Mouse (Mus musculus) heart, embryonic 10.5 days (tissue): Measurements from ENCODE around the gene Zmynd12. TPM values are rescaled to one million over a fixed set of nuclear protein-coding genes. Genes with fewer than 3 reads are reported as not detected.
A peak's percentile ranks its signal among the peaks of the same experiment; 100 is the strongest.

Source experiments
- DNase-seq: peaks from one replicate; pipeline ENCODE4 v3.0.0-alpha.2; 2017; ENCODE audit warnings: low spot score
- H3K27ac ChIP-seq: fragments of 300-500 bp; sonication (generic); 2 replicates; pipeline ENCODE4 v1.5.1; 2016; ENCODE audit warnings: mild to moderate bottlenecking
- H3K27me3 ChIP-seq: fragments of 300-500 bp; sonication (generic); 2 replicates; pipeline ENCODE4 v1.6.1; 2016; ENCODE audit warnings: mild to moderate bottlenecking; ENCODE audit not compliant: poor library complexity, insufficient read depth, severe bottlenecking
- H3K36me3 ChIP-seq: fragments of 300-500 bp; sonication (generic); 2 replicates; pipeline ENCODE4 v1.6.1; 2016; ENCODE audit warnings: mild to moderate bottlenecking, moderate library complexity
- H3K4me1 ChIP-seq: fragments of 300-500 bp; sonication (generic); 2 replicates; pipeline ENCODE4 v1.6.1; 2016; ENCODE audit warnings: mild to moderate bottlenecking
- H3K4me3 ChIP-seq: fragments of 300-500 bp; sonication (generic); 2 replicates; pipeline ENCODE4 v1.5.1; 2016; ENCODE audit warnings: mild to moderate bottlenecking, moderate library complexity
- H3K9me3 ChIP-seq: fragments of 300-500 bp; sonication (generic); 2 replicates; pipeline ENCODE4 v1.6.1; 2016; ENCODE audit warnings: mild to moderate bottlenecking, moderate library complexity
- WGBS: fragments of 180-500 bp; shearing (Covaris S2); methylation state at CpG from one replicate; pipeline ENCODE4 v1.1.7; 2016; 5-methylcytosine and 5-hydroxymethylcytosine counted together
- polyA plus RNA-seq: library from polyadenylated mRNA; unstranded; fragments of >200 nt; fragmentation: Nextera tagmentation; extraction: Ambion mirVana; gene quantifications from 2 replicates; pipeline ENCODE4 v1.2.1, GENCODE M21; 2016

Gene Zmynd12
- polyA plus RNA-seq, 1 experiment from 2014 or later = 0.15 TPM

GRCm38 (mm10) chr4:119421191-119421590 is 1.4 kb upstream of the Zmynd12 start:
- Histone ChIP-seq H3K27me3 (peaks cover 5% of the 10 kb centered on the region; the same call in 1 of the 2 replicates), H3K27ac (peak overlapping the region; percentile 91; the same call in 1 of the 2 replicates), H3K36me3 (peaks cover 6% of the 10 kb centered on the region; the same call in 1 of the 2 replicates), H3K4me1 (peaks cover 20% of the 10 kb centered on the region), H3K4me3 (peak overlapping the region; percentile 80), H3K9me3 (no peaks in the 10 kb centered on the region)
- DNase-seq = no peak
- WGBS = 35% methylated on average over 3 of the region's 3 CpGs

DNA sequence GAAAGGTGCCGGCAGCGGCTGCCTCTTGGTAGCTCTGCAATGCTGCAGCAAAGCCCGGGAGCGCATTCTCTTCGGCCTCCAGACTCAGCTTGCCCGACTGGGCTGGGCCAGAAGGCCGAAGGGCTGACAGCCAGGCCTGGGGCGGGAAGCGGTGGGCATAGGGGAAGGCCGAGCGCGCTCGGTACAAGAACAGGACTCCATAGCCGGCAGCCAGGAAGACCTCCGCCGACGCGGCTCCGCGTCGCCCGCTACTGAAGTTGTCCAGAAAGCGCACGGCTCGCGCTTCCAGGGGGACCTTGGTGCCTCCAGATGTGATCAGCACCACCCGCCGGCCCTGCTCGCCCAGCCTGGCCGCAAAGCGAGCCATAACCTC is 707 bp upstream of the Zmynd12 start:
- H3K4me1 ChIP-seq = peaks cover 20% of the 10 kb centered on the region
- peak overlapping the region; percentile 91 for H3K27ac ChIP-seq
- peak overlapping the region; percentile 80 for H3K4me3 ChIP-seq
- under 1% methylated on average over 31 of the region's 31 CpGs for WGBS
- peaks cover 5% of the 10 kb centered on the region; the same call in 1 of the 2 replicates for H3K27me3 ChIP-seq
- peaks cover 6% of the 10 kb centered on the region; the same call in 1 of the 2 replicates for H3K36me3 ChIP-seq
- peak; percentile 81 for DNase-seq
- H3K9me3 ChIP-seq = no peaks in the 10 kb centered on the region

DNA sequence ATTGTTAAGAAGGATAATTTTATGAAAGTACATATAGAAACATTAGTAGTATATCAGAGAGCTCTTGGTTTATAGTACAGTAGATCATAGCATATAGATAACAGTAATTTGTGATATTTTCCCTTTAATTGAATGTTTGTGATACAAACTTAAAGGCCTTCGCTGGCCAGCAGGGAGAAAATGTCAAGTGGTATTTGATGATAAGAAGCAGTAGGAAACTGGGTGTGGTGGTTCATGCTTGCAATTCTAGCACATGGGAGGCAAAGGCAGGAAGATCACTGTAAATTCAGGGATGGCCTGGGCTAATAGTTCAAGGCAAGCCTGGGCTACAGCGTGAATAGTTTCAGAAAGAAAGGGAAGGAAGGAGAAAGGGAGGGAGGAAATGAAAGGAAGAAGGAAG is 2.5 kb downstream of the Zmynd12 start:
- Histone ChIP-seq H3K4me1 (peaks cover 20% of the 10 kb centered on the region), H3K4me3 (no peak overlapping the region), H3K27ac (no peak overlapping the region), H3K27me3 (peaks cover 13% of the 10 kb centered on the region; the same call in 1 of the 2 replicates), H3K36me3 (no peaks in the 10 kb centered on the region), H3K9me3 (no peaks in the 10 kb centered on the region)
- DNase-seq = no peak
- WGBS = 59% methylated on average over 2 of the region's 2 CpGs

GRCm38 (mm10) chr4:119425601-119426000 is 3.0 kb downstream of the Zmynd12 start:
- WGBS = 66% methylated on average over 2 of the region's 2 CpGs
- no peak overlapping the region for H3K27ac ChIP-seq
- no peak overlapping the region for H3K4me3 ChIP-seq
- DNase-seq = no peak
- H3K4me1 ChIP-seq = peaks cover 20% of the 10 kb centered on the region
- no peaks in the 10 kb centered on the region for H3K36me3 ChIP-seq
- no peaks in the 10 kb centered on the region for H3K9me3 ChIP-seq
- peaks cover 13% of the 10 kb centered on the region; the same call in 1 of the 2 replicates for H3K27me3 ChIP-seq

DNA sequence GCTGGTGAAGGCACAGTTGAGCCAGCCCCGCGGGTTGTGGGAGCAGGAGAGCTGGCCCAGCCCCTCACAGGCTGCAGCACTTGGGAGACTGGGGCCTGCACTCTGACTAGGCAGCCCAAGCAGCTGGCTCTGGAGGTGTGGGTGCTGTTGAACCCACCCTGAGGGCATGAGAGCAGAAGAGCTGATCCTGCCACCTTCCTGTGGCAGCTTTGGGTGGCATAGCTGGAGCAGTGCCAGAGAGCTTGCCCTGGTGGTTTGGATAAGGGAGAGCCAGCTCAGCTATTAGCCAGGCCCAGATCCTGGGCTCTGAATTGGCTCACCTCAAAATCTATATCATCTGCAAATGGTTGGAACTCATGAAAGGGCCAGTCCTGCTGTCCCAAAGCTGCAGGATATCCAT is 5.1 kb downstream of the Zmynd12 start:
- Histone ChIP-seq H3K27ac (no peak overlapping the region), H3K27me3 (peaks cover 13% of the 10 kb centered on the region; the same call in 1 of the 2 replicates), H3K9me3 (no peaks in the 10 kb centered on the region), H3K36me3 (no peaks in the 10 kb centered on the region), H3K4me3 (no peak overlapping the region), H3K4me1 (peaks cover 7% of the 10 kb centered on the region)
- DNase-seq = no peak
- WGBS = 39% methylated on average over 2 of the region's 2 CpGs

DNA sequence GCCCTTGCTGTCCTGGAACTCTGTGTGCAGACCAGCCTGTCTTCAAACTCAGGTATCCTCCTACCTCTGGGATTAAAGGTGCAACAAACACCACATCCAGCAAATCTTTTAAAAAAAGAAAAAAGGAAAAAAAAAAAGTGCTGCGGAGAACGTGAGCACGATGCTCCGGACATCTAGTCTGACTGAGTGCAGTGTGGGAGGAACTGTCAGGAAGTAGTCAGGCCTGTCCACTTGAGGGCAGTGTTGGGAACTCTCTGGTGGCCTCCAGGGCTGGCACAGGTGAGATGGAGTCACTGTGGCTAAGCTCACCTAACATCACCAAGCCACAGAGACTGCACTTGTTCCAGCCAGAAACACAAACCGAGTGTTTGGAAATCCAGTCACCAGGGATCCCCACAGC is 8.1 kb downstream of the Zmynd12 start:
- H3K27ac ChIP-seq = no peak overlapping the region
- 0 out of 2 replicates have a peak, but pooled peaks cover 8% of the 10 kb centered on the region for H3K27me3 ChIP-seq
- H3K36me3 ChIP-seq = no peaks in the 10 kb centered on the region
- no peaks in the 10 kb centered on the region for H3K4me1 ChIP-seq
- 0 out of 2 replicates have a peak, but pooled peaks cover under 1% of the 10 kb centered on the region for H3K9me3 ChIP-seq
- no peak for DNase-seq
- 23% methylated on average over 5 of the region's 5 CpGs for WGBS
- H3K4me3 ChIP-seq = no peak overlapping the region

DNA sequence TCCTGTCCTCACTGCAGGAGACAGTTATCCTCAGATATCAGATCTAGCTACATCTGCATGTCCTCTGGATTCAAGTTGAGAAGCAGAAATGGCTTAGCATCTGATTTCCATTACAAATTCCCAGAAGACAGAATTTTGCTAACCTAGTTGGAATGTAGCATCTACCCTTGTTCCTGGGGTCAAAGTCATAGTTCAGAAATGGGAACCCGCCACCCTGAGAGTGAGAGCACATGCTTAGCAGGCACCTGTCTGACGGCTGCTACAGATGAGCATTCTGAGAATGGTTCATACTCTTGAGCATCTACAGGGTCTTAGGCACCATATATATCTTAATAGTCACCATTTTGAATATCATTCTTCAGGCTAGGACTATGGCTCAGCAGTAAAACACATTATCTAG is 15.3 kb downstream of the Zmynd12 start:
- Histone ChIP-seq H3K4me3 (no peak overlapping the region), H3K27me3 (no peaks in the 10 kb centered on the region), H3K9me3 (0 out of 2 replicates have a peak, but pooled peaks cover 6% of the 10 kb centered on the region), H3K4me1 (peaks cover 6% of the 10 kb centered on the region), H3K36me3 (no peaks in the 10 kb centered on the region), H3K27ac (no peak overlapping the region)
- WGBS = 79% methylated on average over 2 of the region's 2 CpGs
- no peak for DNase-seq

DNA sequence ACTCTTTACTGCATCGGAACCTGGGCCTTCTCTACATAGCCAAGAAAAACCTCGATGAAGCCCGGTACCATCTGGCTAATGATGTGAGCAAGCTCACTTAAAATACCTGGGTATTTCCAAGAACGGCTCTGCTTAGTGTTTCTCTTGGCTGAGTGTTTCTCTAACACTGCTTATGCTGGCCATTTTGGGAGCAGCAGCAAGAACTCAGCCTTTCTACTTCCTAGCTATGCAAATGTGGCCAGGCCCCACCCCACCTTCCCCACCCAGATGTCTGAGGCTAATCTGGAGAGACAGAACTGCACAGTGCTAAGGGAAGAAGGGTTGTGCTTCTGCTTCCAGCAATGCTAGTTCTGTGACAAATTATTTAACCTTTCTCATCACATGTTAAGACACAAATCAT is 19.2 kb downstream of the Zmynd12 start:
- peak; percentile 66 for DNase-seq
- H3K27ac ChIP-seq = no peak overlapping the region
- no peaks in the 10 kb centered on the region for H3K9me3 ChIP-seq
- H3K27me3 ChIP-seq = no peaks in the 10 kb centered on the region
- no peaks in the 10 kb centered on the region for H3K36me3 ChIP-seq
- 88% methylated on average over 4 of the region's 4 CpGs for WGBS
- H3K4me1 ChIP-seq = peaks cover 6% of the 10 kb centered on the region
- H3K4me3 ChIP-seq = no peak overlapping the region

DNA sequence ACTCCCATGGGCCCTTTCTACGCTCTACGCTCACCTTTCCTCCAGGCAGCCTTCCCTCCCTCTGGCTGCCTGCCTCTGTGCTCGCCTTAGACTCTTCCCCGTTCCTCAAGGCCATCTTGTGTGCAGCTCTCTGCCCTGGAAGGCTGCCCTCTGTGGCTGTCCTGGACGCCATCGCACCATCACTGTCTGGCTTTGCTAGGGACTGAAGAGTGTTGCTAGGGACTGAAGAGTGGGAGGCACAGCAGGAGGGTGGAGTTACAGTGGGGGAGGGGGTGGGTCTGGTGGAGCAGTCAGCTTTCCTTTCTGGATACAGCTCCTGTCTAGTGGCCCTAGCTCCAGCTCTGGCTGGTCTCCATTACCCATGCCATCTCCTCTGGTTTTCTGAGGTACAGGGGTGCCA is 19.9 kb downstream of the Zmynd12 start:
- Histone ChIP-seq H3K36me3 (no peaks in the 10 kb centered on the region), H3K27ac (peak overlapping the region; percentile 16; the same call in 1 of the 2 replicates), H3K9me3 (no peaks in the 10 kb centered on the region), H3K4me3 (no peak overlapping the region), H3K27me3 (no peaks in the 10 kb centered on the region), H3K4me1 (peaks cover 6% of the 10 kb centered on the region)
- 48% methylated on average over 6 of the region's 6 CpGs for WGBS
- peak; percentile 73 for DNase-seq

GRCm38 (mm10) chr4:119447261-119447660 is 24.6 kb downstream of the Zmynd12 start:
- Histone ChIP-seq H3K9me3 (no peaks in the 10 kb centered on the region), H3K4me3 (no peak overlapping the region), H3K36me3 (no peaks in the 10 kb centered on the region), H3K4me1 (peaks cover 12% of the 10 kb centered on the region), H3K27me3 (0 out of 2 replicates have a peak, but pooled peaks cover 5% of the 10 kb centered on the region), H3K27ac (no peak overlapping the region)
- no peak for DNase-seq
- 86% methylated on average over 6 of the region's 6 CpGs for WGBS

GRCm38 (mm10) chr4:119447786-119448185 is 25.2 kb downstream of the Zmynd12 start:
- no peaks in the 10 kb centered on the region for H3K36me3 ChIP-seq
- no peak for DNase-seq
- H3K27me3 ChIP-seq = 0 out of 2 replicates have a peak, but pooled peaks cover 5% of the 10 kb centered on the region
- no peak overlapping the region for H3K27ac ChIP-seq
- H3K4me3 ChIP-seq = no peak overlapping the region
- H3K9me3 ChIP-seq = no peaks in the 10 kb centered on the region
- H3K4me1 ChIP-seq = peaks cover 11% of the 10 kb centered on the region
- 71% methylated on average over 3 of the region's 3 CpGs for WGBS

DNA sequence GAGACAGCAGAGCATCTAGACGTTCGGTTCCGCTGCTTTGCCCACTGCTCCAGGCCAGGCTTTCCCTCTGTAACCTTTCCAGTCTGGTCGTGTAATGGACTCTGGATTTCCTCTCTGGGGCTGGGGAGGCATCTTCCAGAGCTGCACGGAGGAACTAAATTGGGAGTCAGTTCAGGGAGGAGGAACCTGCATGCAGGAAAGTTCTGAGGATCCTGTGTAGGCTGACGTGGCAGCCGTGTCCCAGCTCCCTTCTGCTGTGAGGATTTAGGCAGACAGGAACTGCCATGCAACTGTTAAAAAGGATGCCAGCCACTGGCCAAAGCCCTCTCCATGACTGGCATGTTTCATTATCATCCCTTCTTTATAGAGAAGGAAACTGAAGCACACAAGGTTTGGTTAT is 27.8 kb downstream of the Zmynd12 start:
- Histone ChIP-seq H3K4me3 (no peak overlapping the region), H3K4me1 (peaks cover 22% of the 10 kb centered on the region), H3K9me3 (no peaks in the 10 kb centered on the region), H3K27me3 (0 out of 2 replicates have a peak, but pooled peaks cover 5% of the 10 kb centered on the region), H3K27ac (no peak overlapping the region), H3K36me3 (no peaks in the 10 kb centered on the region)
- 70% methylated on average over 7 of the region's 7 CpGs for WGBS
- DNase-seq = no peak

DNA sequence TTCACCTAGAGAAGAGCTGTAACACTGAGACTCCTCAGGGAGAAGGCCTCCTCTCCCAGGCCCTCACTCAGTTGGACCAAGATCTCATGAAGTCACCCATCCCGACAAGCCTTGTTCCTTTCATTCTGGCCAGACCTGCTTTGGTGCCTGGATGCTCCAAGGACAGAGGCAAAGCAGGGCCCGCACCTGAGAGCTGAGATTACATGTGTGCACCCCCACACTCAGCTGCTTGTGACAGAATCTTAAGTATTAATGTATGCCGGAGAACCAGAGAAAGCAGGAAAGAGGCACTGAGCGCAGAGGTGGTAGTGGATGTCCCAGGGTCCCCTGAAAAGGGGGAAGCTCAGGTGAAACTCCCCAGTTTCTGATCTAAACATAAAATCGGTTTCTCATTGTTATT is 30.5 kb downstream of the Zmynd12 start:
- H3K36me3 ChIP-seq = no peaks in the 10 kb centered on the region
- H3K27me3 ChIP-seq = 0 out of 2 replicates have a peak, but pooled peaks cover 5% of the 10 kb centered on the region
- no peak for DNase-seq
- 59% methylated on average over 5 of the region's 5 CpGs for WGBS
- H3K27ac ChIP-seq = peak overlapping the region; percentile 39; the same call in 1 of the 2 replicates
- H3K4me3 ChIP-seq = no peak overlapping the region
- H3K9me3 ChIP-seq = no peaks in the 10 kb centered on the region
- H3K4me1 ChIP-seq = peaks cover 22% of the 10 kb centered on the region

DNA sequence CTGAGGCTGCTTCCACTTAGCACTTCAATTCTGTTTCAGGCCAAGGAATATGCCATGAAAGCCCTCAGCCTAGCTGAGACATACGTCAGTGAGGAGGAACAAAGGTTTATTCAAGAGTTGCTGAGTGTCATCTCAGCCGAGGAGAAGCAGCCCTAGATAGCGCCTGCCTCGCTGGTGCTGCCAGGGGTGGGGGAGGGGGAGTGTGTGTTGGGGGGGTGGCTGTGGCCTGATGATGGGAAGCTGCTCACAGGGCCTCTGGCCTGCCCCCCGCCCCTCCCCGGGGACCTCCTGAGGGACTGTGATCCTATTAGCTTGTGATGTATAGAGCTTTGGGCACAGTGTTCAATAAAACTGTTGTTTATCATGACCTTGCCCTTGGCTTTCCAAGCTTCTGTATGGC is 30.9 kb downstream of the Zmynd12 start:
- Histone ChIP-seq H3K27me3 (0 out of 2 replicates have a peak, but pooled peaks cover 5% of the 10 kb centered on the region), H3K4me1 (peaks cover 22% of the 10 kb centered on the region), H3K9me3 (no peaks in the 10 kb centered on the region), H3K27ac (peak overlapping the region; percentile 39), H3K36me3 (no peaks in the 10 kb centered on the region), H3K4me3 (no peak overlapping the region)
- no peak for DNase-seq
- 11% methylated on average over 6 of the region's 6 CpGs for WGBS
